Mouse (Mus musculus): ENCODE measurements around the gene Cldn34c1. TPM values are rescaled to one million over a fixed set of nuclear protein-coding genes. Genes with fewer than 3 reads are reported as not detected.

The Cldn34c1 gene
- polyA plus RNA-seq (2014; fragmentation: Illumina TruSeq; extraction: RNeasy Lipid Tissue Mini Kit (QIAGEN cat#74804); ENCODE audit: low read depth, low replicate concordance), result 13.3 TPM

GRCm38 (mm10) chrX:123103291-123104260, at the start of gene Cldn34c1:
Cldn34c1 (plus strand) TSS chrX:123103495.

DNA sequence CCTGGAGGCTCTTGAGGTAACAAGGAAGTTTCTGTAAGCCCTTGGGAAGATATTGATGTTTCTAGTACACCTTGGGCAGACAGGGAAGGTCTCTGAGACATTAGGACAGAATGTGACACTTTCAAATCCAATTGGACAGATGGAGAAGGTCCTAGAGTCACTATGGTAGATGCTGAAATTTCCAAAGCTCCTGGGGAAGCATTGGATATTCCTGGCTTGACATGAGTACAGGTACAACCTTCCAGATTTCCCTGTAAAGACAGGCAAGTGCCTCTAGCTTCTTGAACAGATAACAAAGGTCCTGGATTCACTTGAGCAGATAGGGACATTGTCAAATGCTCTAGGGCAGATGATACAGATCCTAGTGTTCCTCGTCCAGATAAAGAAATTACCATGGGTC, 119.1 kb downstream of the Cldn34c1 start, which contains the start of gene Srsx:
Srsx (minus strand) TSS at position 101 of the 400 bp plus-strand sequence.

Other genes with a start within 250 kb of the Cldn34c1 start
- gene Gm17521, start 73.8 kb upstream of the Cldn34c1 start, polyA plus RNA-seq (2014; fragmentation: Illumina TruSeq; extraction: RNeasy Lipid Tissue Mini Kit (QIAGEN cat#74804); ENCODE audit: low read depth, low replicate concordance), result not detected
- 4.4 TPM for gene Srsx, start 119.0 kb downstream of the Cldn34c1 start, polyA plus RNA-seq (2014; fragmentation: Illumina TruSeq; extraction: RNeasy Lipid Tissue Mini Kit (QIAGEN cat#74804); ENCODE audit: low read depth, low replicate concordance)
- not detected for gene Gm17577, start 143.4 kb downstream of the Cldn34c1 start, polyA plus RNA-seq (2014; fragmentation: Illumina TruSeq; extraction: RNeasy Lipid Tissue Mini Kit (QIAGEN cat#74804); ENCODE audit: low read depth, low replicate concordance)